Mouse (Mus musculus) heart, adult 18-20 months (tissue): ENCODE measurements at regions not wholly inside any gene's neighbourhood (a gene's known extent, or its start where the extent isn't known, plus 50 kb on each side); places are given as distances from the start of the nearest gene placed in this dataset.

Source experiments
- DNase-seq, 2 experiments: peaks; one replicate each; pipeline ENCODE4 v3.0.0; 2021 to 2022; ENCODE audit warnings: mixed read lengths in 1 of 2

DNA sequence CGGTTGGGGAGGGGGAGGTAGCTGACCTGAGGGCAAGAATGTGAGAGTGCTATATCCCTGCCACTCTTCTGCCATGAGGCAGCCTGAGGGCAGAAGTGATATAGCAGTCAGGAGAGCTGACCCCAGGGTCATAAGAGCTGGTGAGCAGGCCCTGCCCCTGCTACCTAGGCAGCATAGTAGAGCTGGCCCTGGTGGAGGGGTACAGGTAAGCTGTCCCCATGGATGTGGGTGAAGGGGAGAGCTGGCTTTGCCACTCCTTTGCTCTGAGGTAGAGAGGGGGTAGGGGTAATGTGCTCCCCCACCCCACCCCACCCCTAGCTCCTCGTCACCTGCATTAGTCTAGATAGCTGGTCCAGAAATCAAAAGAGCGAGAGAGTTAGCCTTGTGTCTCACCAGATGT lies 61.3 kb upstream of the Gm3839 start:
- no peak for DNase-seq

DNA sequence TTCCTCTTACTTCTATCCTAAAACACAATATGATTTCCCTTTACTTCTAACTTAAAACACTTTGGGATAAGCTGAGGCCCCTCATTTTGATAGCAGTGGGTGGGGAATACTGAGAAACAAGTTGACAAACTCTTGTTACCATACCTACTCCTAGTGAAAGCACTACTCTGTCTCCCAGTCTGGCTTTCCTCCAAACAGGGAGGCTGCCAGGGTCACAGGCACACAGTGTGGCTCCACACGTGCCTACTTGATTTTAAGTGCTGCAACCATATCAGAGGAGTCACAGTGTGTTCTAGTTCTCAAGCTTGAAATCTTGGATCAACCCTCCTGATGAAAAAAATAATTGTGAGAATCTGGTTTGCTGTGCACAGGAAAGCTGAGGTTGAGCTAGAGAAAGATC lies 65.8 kb upstream of the Gm3839 start:
- peak; percentile 7 to 8 for DNase-seq

DNA sequence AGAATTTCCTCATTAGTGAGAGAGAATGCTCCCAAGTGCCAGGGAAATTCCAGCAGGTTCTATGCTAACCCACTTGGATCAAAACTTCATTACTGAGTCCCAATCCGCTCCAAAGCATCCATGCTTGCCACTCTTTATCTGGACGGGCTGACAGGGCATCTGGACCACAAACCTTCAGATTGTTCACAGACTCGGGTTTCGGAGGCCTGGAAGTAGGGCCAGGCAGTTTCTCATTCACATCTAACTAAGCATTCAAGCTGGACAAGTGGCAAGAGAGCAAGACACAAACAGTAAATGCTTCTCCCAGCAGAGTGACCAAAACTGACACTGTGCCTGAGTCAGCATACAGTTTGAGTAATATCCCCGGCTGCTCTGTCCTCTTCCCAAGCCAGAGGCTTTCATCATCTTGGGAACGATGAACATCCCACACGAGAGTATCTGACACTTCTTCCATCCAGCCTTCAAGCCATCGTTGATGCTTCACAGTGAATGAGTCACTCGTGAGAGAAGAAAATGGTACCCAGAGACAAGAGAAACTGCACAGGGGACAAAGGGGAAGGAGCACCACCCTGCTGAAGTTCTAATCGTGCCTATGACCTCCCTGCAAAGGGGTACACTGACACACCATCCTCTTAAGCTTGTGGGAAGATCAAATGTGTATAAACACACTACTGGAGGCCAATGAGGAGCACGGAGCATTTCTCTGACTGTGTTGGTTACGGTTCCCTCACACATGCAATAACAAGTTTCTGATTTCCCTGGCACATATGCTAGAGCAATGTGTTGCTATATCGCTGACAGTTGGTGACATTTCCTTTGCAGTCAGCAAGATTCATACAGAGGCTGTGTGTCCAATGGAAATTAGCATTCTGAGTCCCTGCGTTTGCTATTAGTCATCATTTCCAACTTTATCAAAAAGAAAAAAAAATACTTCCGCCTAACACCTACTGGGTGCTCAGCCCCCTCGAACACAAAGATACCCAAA lies 72.0 kb upstream of the Gm3839 start:
- DNase-seq = no peak

DNA sequence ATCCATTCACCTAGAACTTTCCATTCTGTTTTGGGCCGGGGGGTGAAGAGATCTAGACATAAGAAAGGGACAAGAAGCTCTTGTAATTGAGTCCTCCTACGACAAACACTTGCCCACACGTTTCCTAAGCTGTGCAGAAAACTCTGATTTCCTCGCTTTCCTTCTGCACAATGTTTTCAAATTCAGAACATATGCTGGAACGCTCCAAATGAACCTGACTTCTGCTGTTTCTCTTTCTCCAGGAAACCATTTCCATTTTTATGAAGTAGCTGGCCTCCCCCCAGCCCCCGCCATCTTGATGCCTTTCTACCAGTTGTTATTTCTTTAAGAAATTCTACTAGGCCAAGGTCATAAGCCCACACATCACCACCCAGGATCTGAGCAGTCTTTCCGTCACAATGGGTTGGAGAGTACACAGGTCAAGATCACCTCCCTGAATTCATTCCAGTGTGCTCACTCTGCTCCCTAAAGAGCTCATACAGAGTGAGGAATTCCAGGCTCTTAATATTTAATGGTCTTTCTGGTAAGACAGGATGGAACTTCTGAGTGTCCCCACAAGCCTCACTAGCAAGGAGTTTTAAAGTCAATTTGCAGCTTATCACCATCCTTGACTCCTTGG lies 78.7 kb upstream of the Gm3839 start:
- no peak for DNase-seq

DNA sequence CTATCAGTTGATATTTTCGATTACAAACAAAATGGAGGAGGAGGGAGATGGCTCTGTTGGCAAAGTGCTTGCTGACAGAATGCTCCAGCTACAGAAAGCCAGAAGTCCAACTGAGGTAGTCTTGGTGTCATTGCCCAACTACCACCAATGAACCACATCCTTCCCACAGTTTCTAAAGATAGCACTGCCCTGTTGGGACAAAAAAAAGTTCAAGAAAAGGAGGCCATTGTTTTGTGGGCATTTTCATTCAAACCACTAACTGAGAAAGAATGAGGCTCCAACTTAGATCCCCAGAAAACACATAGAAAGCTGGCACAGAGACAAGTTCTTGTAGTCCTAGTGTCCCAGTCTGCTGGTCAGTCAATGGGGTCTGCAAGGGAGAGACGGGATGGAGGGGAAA lies 82.1 kb upstream of the Gm3839 start:
- no peak for DNase-seq

DNA sequence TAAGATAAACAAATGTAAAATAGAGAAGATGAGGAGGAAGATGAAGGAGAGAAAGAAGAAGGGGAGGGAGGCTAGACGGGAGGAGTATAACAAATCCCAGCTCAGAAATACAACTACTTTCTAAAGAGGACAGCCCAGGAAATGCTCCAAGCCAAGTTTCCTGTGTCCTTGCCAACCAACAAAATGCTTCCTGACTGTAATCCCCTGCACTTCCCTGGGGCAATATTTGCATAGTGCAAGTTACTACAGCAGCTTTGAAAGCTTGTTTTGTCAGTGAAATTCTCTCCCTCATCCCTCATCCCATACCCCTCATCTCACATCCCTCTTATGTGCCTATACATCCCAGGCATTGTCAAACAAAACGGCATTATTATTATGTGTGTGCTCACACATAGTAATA lies 83.7 kb upstream of the Gm3839 start:
- peak in 1 of 2 experiments; percentile 4 for DNase-seq

DNA sequence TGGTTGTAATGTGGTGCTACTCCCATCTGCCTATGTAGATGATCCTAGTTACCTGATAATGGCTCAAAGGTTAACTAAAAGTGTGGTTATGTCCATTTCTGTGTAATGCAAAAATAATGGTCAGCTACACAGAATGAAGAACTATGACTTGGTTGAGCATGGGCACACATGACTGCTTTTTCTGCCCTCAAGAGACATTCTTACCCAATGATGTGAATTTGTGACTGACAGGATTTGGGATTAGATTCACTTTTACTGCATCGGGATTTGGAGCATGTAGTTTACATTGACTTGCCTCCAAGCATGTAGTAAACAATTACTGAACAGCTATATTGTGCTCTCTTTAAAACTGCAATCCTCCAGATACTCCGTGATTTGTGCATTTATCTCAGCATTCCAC lies 93.4 kb upstream of the Gm3839 start:
- no peak for DNase-seq

DNA sequence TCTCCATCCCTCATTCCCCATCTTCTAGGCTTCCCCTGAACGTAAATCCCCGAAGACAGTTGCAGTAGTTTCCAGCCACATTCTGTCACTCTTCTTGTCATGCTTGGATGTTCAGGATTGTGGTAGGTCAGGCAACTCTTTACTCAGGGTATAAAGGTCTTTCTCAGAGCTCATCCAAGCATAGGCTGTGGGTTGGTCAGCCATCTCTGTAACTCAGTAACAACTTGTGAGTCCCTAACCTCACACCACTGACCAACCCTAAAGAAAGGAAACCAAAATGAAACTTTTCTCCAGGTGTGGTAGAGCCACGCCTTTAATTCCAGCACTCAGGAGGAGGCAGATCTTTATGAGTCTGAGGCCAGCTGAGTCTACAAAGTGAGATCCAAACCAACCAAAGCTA lies 75.6 kb upstream of the Ptprg start:
- DNase-seq = no peak

DNA sequence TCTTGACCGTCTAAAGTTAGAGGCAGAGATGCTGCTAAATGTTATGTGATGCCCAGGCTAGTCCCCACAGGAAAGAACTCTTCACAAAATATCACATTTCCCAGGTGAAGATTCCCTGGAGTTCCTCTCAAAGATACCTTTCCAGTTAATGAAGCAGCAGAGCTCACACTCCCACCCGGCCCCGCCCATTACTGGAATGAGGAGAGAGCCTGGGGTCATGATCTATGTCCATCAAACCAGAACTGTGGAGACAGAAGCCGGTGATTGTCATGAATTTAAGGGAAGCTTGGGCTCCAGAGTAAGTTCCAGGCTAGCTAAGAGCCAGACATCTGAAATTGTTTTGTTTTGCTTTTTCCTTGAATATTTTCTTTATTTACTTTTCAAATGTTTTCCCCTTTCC lies 71.2 kb upstream of the Ptprg start:
- no peak for DNase-seq

DNA sequence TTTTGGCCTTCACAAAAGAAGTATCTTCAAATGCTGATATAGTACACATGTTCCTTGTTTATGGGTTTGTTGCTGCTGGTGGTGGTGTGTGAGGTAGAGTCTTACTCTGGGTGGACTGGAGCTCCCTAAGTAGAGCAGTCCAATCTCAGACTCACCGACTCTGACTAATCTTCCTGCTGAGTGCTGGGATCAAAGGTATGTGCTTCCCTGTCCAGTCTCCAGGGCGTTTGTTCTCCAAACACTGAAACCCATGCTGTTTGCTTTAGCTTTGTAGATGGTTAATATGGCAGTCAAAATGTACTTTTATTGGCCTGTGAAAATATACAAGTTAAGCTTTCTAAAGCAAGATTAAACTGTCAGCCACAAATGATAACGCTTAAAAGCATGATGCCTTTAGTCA lies 67.0 kb upstream of the Ptprg start:
- no peak for DNase-seq

DNA sequence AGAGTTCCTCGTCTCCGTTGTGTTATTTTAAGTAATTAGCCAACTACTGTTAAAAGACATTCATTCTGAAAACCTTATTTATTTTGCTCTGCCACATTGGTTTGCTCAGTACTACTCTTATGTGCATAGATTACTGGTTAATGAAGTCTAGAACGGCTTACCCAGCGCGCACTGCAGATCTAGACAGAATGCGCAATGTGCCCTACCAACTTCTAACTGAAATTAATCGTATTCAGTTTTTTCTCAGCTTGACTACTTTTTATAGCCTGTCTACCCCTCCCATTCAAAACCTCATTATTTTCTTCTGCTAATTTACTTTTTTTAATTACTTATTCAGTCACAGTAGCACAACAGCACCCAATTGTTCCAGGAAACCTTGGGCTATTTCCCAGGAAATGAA lies 51.6 kb upstream of the Ptprg start:
- no peak for DNase-seq

DNA sequence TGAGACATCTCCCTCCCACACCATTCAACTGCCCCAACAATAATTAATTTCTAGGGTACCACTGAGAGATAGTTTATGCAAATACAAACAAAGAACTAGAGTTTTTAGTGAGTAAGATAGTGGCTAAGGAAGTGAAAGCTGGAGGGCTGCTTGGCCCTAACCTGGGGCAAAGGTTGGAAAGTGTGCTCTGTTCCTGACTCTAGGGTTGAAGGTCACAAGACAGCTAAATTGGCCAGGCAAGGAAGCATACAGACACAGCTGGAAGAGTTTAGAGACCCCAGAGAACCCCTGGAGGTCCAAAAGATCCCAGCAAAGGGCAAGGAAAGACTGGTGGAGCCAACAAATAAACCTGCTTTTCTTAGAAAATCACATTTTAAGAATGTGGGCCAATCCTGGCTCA lies 50.2 kb upstream of the Ptprg start:
- DNase-seq = no peak
